Mouse (Mus musculus): ENCODE measurements around the gene Csad. TPM values are rescaled to one million over a fixed set of nuclear protein-coding genes. Genes with fewer than 3 reads are reported as not detected.

Gene Csad
- polyA plus RNA-seq, 1 experiment from 2014 or later = 53.5 TPM

Other genes starting within 250 kb of the Csad start
- gene Krt8, start 200.2 kb downstream of the Csad start, polyA plus RNA-seq (2016; fragmentation: Nextera tagmentation; extraction: Ambion mirVana) = 18.2 and 28.2 TPM in 2 replicates
- 19.8 and 30.0 TPM in 2 replicates for gene Krt18, start 176.5 kb downstream of the Csad start, polyA plus RNA-seq (2016; fragmentation: Nextera tagmentation; extraction: Ambion mirVana)
- 94.0 and 97.1 TPM in 2 replicates for gene Eif4b, start 131.0 kb downstream of the Csad start, polyA plus RNA-seq (2016; fragmentation: Nextera tagmentation; extraction: Ambion mirVana)
- 21.8 and 22.7 TPM in 2 replicates for gene Tns2, start 104.3 kb downstream of the Csad start, polyA plus RNA-seq (2016; fragmentation: Nextera tagmentation; extraction: Ambion mirVana)
- gene Spryd3, start 68.5 kb downstream of the Csad start, polyA plus RNA-seq (2016; fragmentation: Nextera tagmentation; extraction: Ambion mirVana) = 28.1 and 29.2 TPM in 2 replicates
- gene Igfbp6, start 60.4 kb downstream of the Csad start, polyA plus RNA-seq (2016; fragmentation: Nextera tagmentation; extraction: Ambion mirVana) = 0.42 TPM in 1 of 2 replicates, not detected in the other
- gene Soat2, start 54.2 kb downstream of the Csad start, polyA plus RNA-seq (2016; fragmentation: Nextera tagmentation; extraction: Ambion mirVana) = 0.09 TPM in 1 of 2 replicates, not detected in the other
- 111 and 113 TPM in 2 replicates for gene Zfp740, start 1.5 kb downstream of the Csad start, polyA plus RNA-seq (2016; fragmentation: Nextera tagmentation; extraction: Ambion mirVana)
- gene Itgb7, start 27.2 kb upstream of the Csad start, polyA plus RNA-seq (2016; fragmentation: Nextera tagmentation; extraction: Ambion mirVana) = 1.1 and 2.2 TPM in 2 replicates
- gene Rarg, start 52.8 kb upstream of the Csad start, polyA plus RNA-seq (2016; fragmentation: Nextera tagmentation; extraction: Ambion mirVana) = 42.2 and 45.6 TPM in 2 replicates
- gene Gm9918, start 65.8 kb upstream of the Csad start, polyA plus RNA-seq (2016; fragmentation: Nextera tagmentation; extraction: Ambion mirVana) = 0.30 and 0.49 TPM in 2 replicates
- 54.2 and 54.9 TPM in 2 replicates for gene Mfsd5, start 74.7 kb upstream of the Csad start, polyA plus RNA-seq (2016; fragmentation: Nextera tagmentation; extraction: Ambion mirVana)
- gene Espl1, start 91.5 kb upstream of the Csad start, polyA plus RNA-seq (2016; fragmentation: Nextera tagmentation; extraction: Ambion mirVana) = 26.7 and 27.3 TPM in 2 replicates
- 331 and 402 TPM in 2 replicates for gene Pfdn5, start 121.4 kb upstream of the Csad start, polyA plus RNA-seq (2016; fragmentation: Nextera tagmentation; extraction: Ambion mirVana)
- gene Myg1, start 127.0 kb upstream of the Csad start, polyA plus RNA-seq (2016; fragmentation: Nextera tagmentation; extraction: Ambion mirVana) = 78.4 and 90.8 TPM in 2 replicates
- 54.6 and 60.9 TPM in 2 replicates for gene Aaas, start 146.0 kb upstream of the Csad start, polyA plus RNA-seq (2016; fragmentation: Nextera tagmentation; extraction: Ambion mirVana)
- 1.9 and 2.1 TPM in 2 replicates for gene Sp7, start 162.5 kb upstream of the Csad start, polyA plus RNA-seq (2016; fragmentation: Nextera tagmentation; extraction: Ambion mirVana)
- 9.1 and 9.3 TPM in 2 replicates for gene Sp1, start 201.4 kb upstream of the Csad start, polyA plus RNA-seq (2016; fragmentation: Nextera tagmentation; extraction: Ambion mirVana)
- 0.23 TPM in 1 of 2 replicates, not detected in the other for gene Amhr2, start 240.6 kb upstream of the Csad start, polyA plus RNA-seq (2016; fragmentation: Nextera tagmentation; extraction: Ambion mirVana)

All from hindbrain, embryonic 12.5 days (tissue).